ENCODE assay signal across 21 mouse cellular contexts in genomic region chr7:58383401-58383800, GRCm38 (mm10).
DNase-seq lines count a peak whose midpoint lies in the region; ATAC-seq lines count a peak whose summit lies in the region.
"Had no signal": no experiment of that assay in that cellular context is flagged by ENCODE, and none has a peak within 500 bp of the region (broad histone marks: within the 10 kb centered on the region; RNA-seq: fewer than 3 reads in every experiment).

No protein-coding gene starts in this region.

- no peak for ATAC-seq in midbrain, embryonic 14.5 days (ENCODE audit: low FRiP score, low TSS enrichment)
- ATAC-seq: forebrain, embryonic 14.5 days; hindbrain, postnatal 0 days; liver, embryonic 12.5 days had no signal

- H3K27me3 ChIP-seq in midbrain, embryonic 14.5 days (ENCODE audit: control insufficient read depth, insufficient read depth, low read length), result no peaks in the 10 kb centered on the region
- H3K27me3 ChIP-seq: limb, embryonic 12.5 days; liver, embryonic 12.5 days; megakaryocyte, embryonic 14.5 days; stomach, embryonic 15.5 days had no signal

- no peak overlapping the region for H3K27ac ChIP-seq in midbrain, embryonic 14.5 days (replicated peaks; ENCODE audit: low read depth, low read length)
- H3K27ac ChIP-seq: heart, adult 2 months; hindbrain, postnatal 0 days; limb, embryonic 12.5 days; liver, embryonic 12.5 days; stomach, embryonic 15.5 days had no signal

- DNase-seq in brain, adult 2 months (ENCODE audit: low read depth, low spot score), result peak; percentile 90
- DNase-seq in frontal cortex, postnatal 25 days (ENCODE audit: low spot score in 2 of 2), result peak; percentile 8 to 21
- peak; percentile 35 to 49 for DNase-seq in layer of hippocampus, postnatal 36 days
- peak; percentile 8 for DNase-seq in right cerebral cortex, postnatal 14 days
- DNase-seq in midbrain, embryonic 14.5 days, result no peak
- no peak for DNase-seq in embryo, embryonic 9.5 days (ENCODE audit: extremely low spot score)
- DNase-seq in heart, postnatal 25 days (ENCODE audit: low spot score), result no peak
- DNase-seq: cerebellum, adult 2 months; gastrocnemius, postnatal 14 days; heart, adult 2 months; heart, postnatal 4 days; kidney, adult 11 months; kidney, postnatal 10 days; lung, adult 2 months had no signal

- no peak overlapping the region for H3K4me2 ChIP-seq in midbrain, embryonic 14.5 days (ENCODE audit: low read length)
- H3K4me2 ChIP-seq: limb, embryonic 12.5 days; liver, embryonic 12.5 days; stomach, embryonic 15.5 days had no signal

- no peaks in the 10 kb centered on the region for H3K9me3 ChIP-seq in midbrain, embryonic 14.5 days (ENCODE audit: control insufficient read depth, low read length)
- H3K9me3 ChIP-seq: limb, embryonic 12.5 days; liver, embryonic 12.5 days; megakaryocyte, embryonic 14.5 days; stomach, embryonic 15.5 days had no signal

- 79% methylated on average over 1 of the region's 1 CpGs for whole genome bisulfite sequencing in midbrain, embryonic 14.5 days

- no peaks in the 10 kb centered on the region for H3K4me1 ChIP-seq in midbrain, embryonic 14.5 days (ENCODE audit: control insufficient read depth, insufficient read depth, low read length)
- H3K4me1 ChIP-seq: limb, embryonic 12.5 days; liver, embryonic 12.5 days; megakaryocyte, embryonic 14.5 days; stomach, embryonic 15.5 days had no signal

- H3K9ac ChIP-seq in midbrain, embryonic 14.5 days (replicated peaks; ENCODE audit: low read length), result no peak overlapping the region
- H3K9ac ChIP-seq: limb, embryonic 12.5 days; liver, embryonic 12.5 days; stomach, embryonic 15.5 days had no signal

- no peak overlapping the region for H3K4me3 ChIP-seq in midbrain, embryonic 14.5 days (replicated peaks; ENCODE audit: low read depth, low read length)
- H3K4me3 ChIP-seq: erythroblast, embryonic 14.5 days; heart, adult 2 months; limb, embryonic 12.5 days; liver, embryonic 12.5 days; megakaryocyte, embryonic 14.5 days; stomach, embryonic 15.5 days had no signal

- intact Hi-C loops in heart, postnatal 25 days (cut with DNase I), result no loop called here

- H3K36me3 ChIP-seq in midbrain, embryonic 14.5 days (ENCODE audit: control insufficient read depth, insufficient read depth, low read length), result no peaks in the 10 kb centered on the region
- H3K36me3 ChIP-seq: limb, embryonic 12.5 days; liver, embryonic 12.5 days; stomach, embryonic 15.5 days had no signal

Comparison
In these comparisons a context has a peak if more than half of its experiments do, and no peak if none do; other contexts are left out.
1. DNase-seq: peak in brain, adult 2 months (single experiment), frontal cortex, postnatal 25 days (2 of 2), layer of hippocampus, postnatal 36 days (2 of 2) and right cerebral cortex, postnatal 14 days (single experiment); none in midbrain, embryonic 14.5 days (single experiment), embryo, embryonic 9.5 days (single experiment) and heart, postnatal 25 days (single experiment).